Mouse (Mus musculus) embryonic stem cell, embryonic (primary cell): Measurements from ENCODE around the gene Nfu1.
"Not testable (repeated sequence)": the region's sequence is repeated elsewhere in the genome, so short reads cannot be mapped to it uniquely, and the experiment has no call there.

Source experiments
- CTCF ChIA-PET, 4 experiments: fragments of 300-600 bp in 2 of 4; fragments of 350-600 bp in 2 of 4; sonication (Branson Sonifier 250); formaldehyde crosslinking; loops; one replicate each; lab custom pipeline; 2022; ENCODE audit warnings: inconsistent platforms in 2 of 4; lab: Charles Lee
- POLR2A ChIA-PET, 4 experiments: fragments of 300-600 bp in 2 of 4; fragments of 350-600 bp in 2 of 4; sonication (Branson Sonifier 250); formaldehyde crosslinking; loops; one replicate each; lab custom pipeline; 2022; ENCODE audit warnings: antibody characterized with exemption in 4 of 4, inconsistent platforms in 1 of 4; lab: Charles Lee

The Nfu1 gene

DNA sequence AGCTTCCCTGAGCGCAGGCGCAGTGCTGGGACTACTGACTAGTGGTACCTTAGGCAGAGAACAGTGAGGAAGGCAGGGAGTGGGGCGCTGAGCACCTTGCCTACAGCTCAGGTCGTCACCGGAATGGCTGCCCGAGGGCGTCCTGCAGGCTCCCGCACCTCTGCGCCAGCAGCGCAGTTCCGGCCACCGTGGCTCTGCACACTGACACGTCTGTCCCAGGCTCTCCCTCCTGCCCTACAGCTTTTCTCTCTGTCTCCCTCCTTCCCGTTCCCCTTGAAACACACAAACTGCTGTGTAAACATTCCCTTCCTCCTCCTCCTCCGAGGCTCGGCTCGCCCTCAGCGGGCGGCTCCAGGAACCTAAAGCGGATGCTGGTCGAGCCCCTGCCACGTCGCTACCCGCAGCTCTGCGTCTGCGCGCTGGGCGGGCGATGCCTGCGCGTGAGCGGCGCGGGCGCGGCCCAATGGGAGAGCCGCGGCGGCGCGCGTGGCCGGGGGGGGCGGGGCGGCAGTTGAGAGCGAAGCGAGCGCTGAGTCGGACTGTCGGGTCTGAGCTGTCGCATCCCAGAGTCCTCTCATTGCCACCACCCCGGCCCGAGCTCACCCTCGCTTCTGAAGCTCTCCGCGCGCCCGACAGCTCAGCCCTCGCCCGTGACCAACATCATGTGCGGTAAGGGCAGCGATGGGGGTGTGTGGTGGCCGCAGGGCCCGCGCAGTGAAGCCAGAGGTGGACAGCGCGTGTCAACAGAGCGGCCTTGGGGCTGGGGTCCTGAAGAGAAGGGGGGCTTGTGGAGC is 33.5 kb downstream of the Nfu1 start, which contains the start of gene Gfpt1:
Gfpt1 (plus strand) TSS at position 510 of the 794 bp plus-strand sequence.
- CTCF ChIA-PET = interaction anchor here (0.6 to 2.3 kb wide), 11 partner anchors 16 to 471 kb away, joined by 3 to 7 read pairs (median 3); no protein-coding TSS in a partner anchor
- POLR2A ChIA-PET = interaction anchor here (0.6 to 11.9 kb wide), 89 partner anchors 9 to 705 kb away, joined by 3 to 156 read pairs (median 4); partner anchors contain the start of genes Nfu1 (in 3 of the 4), Gmcl1 (in 2 of the 4), Antxr1 (in 1 of the 4) and Aplf (in 1 of the 4)

GRCm38 (mm10) chr6:87043131-87043516 is 34.1 kb downstream of the Nfu1 start:
- POLR2A ChIA-PET = interaction anchor here (0.5 to 11.9 kb wide), 53 partner anchors 9 to 1045 kb away, joined by 3 to 156 read pairs (median 4); partner anchors contain the start of genes Nfu1 (in 3 of the 4), Antxr1 (in 1 of the 4) and Gmcl1 (in 1 of the 4)
- CTCF ChIA-PET = interaction anchor here in 3 of 4 experiments (0.8 to 2.3 kb wide), 6 partner anchors 17 to 95 kb away, joined by 3 to 7 read pairs (median 6); no protein-coding TSS in a partner anchor

DNA sequence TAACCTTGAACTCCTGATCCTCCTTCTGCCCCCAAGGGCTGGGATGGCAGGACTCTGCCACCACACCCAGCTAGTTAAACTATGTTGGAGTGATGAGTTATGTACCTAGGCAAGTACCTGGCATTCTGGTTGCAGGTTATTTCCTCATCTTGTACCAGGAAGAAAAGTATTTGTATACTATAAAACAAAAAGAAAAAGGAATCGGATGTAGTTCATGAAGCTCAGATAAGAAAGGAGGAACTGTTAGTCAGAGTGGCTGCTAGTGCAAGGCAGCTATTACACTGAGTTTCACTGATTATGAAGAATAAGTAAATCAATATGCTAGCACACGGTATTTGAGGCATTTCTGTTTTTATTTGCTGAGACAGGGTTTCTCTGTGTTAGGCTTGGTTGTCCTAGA is 35.9 kb downstream of the Nfu1 start:
- ChIA-PET POLR2A (interaction anchor here (0.6 to 11.9 kb wide), 5 partner anchors 9 to 508 kb away, joined by 3 to 156 read pairs (median 3); no protein-coding TSS in a partner anchor), CTCF (interaction anchor here in 1 of 4 experiments (0.6 to 1.4 kb wide), 2 partner anchors 30 to 42 kb away, joined by 3 to 6 read pairs; no protein-coding TSS in a partner anchor)

DNA sequence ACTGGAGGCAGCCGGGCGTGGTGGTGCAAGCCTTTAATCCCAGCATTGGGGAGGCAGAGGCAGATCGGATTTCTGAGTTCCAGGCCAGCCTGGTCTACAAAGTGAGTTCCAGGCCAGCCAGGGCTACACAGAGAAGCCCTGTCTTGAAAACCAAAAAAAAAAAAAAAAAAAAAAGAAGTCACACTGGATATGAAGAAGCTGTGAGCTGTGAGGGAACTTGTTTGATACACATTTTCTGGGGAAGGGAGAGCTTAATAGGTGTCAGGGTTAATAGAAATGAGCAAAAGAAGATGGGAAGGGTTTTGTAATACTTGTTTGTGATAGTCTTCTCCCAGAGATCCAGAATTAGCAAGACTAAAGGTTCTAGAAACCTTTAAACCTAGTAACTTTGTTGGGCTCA is 36.5 kb downstream of the Nfu1 start:
- CTCF ChIA-PET = interaction anchor here in 1 of 4 experiments (0.6 to 1.4 kb wide), 2 partner anchors 29 to 43 kb away, joined by 3 to 6 read pairs; no protein-coding TSS in a partner anchor
- POLR2A ChIA-PET = interaction anchor here in 3 of 4 experiments (0.6 to 11.9 kb wide), 5 partner anchors 10 to 767 kb away, joined by 3 to 156 read pairs (median 3); partner anchors contain the start of gene Rab43 (in 1 of the 3)

GRCm38 (mm10) chr6:87048712-87049111 is 39.7 kb downstream of the Nfu1 start:
- POLR2A ChIA-PET, CTCF ChIA-PET: not testable (repeated sequence)

GRCm38 (mm10) chr6:87051886-87052425 is 42.9 kb downstream of the Nfu1 start:
- ChIA-PET CTCF (interaction anchor here in 1 of 4 experiments (0.6 kb wide), 1 partner anchor 37 kb away, joined by 3 read pairs; no protein-coding TSS in a partner anchor), POLR2A (interaction anchor here (0.6 to 6.2 kb wide), 10 partner anchors 9 to 1056 kb away, joined by 3 to 46 read pairs (median 4); partner anchors contain the start of gene Gfpt1 (in 4 of the 4))

GRCm38 (mm10) chr6:87054193-87054592 is 45.2 kb downstream of the Nfu1 start:
- ChIA-PET CTCF (no interaction called here), POLR2A (interaction anchor here in 3 of 4 experiments (0.8 to 6.2 kb wide), 6 partner anchors 11 to 32 kb away, joined by 3 to 46 read pairs (median 4); partner anchors contain the start of gene Gfpt1 (in 3 of the 3))

GRCm38 (mm10) chr6:87059754-87060153 is 50.7 kb downstream of the Nfu1 start:
- ChIA-PET CTCF (interaction anchor here in 2 of 4 experiments (0.5 to 1.0 kb wide), 2 partner anchors 42 to 343 kb away, joined by 3 read pairs; no protein-coding TSS in a partner anchor), POLR2A (no interaction called here)

DNA sequence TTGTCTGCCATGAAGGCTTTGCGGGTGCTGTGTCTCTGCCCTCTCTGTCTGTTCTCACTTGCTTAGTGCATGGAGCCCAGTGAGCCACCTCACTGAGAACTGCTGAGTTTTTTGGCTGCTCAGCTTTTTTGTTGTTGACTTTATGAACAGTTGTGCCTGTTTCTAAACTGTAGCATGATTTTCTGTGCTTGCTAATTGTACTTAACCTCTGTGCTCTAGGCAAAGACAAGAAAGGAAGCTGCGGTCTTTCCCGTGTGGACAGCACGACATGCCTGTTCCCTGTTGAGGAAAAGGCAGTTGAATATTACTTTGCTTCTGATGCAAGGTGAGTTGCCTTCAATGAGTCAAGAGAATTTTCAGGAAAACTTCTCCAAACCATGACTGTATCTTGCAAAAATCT is 54.5 kb downstream of the Nfu1 start:
- POLR2A ChIA-PET = interaction anchor here in 1 of 4 experiments (0.7 kb wide), 1 partner anchor 48 kb away, joined by 3 read pairs; no protein-coding TSS in a partner anchor
- CTCF ChIA-PET = no interaction called here

GRCm38 (mm10) chr6:87068209-87068608 is 59.2 kb downstream of the Nfu1 start:
- ChIA-PET POLR2A (no interaction called here), CTCF (interaction anchor here in 1 of 4 experiments (0.6 kb wide), 1 partner anchor 166 kb away, joined by 3 read pairs; no protein-coding TSS in a partner anchor)

DNA sequence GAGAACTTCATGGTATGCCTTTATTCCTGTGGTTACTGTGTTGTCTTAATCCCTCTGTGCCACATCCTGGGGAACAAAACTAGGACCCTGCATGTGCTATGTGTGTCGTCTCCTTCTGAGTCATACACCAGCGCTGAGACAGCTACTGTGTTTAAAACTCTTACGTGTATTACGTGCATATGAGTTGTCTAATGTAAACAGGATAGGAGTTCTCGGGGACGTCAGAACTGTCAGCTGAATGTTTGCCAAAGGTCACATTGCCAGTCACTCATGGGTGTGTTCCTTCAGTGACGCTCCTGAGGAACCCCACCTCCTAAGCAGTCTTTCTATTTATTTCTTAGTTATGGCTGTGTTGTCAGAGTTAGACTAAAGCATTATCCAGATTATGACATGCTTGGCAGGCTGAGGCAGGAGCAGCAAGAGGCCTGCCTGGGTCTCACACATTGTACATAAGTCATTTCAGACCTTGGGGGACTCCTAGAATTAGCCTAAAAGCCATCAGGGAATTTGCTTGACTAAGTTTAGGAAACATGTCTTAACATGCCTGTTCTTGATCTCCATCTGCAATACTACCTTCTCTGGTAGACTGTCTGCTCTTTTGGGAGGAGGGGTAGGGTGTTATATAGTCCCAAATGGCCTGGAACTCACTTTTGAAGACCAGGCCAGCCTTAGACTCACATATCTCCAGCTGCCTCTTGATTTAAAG is 60.3 kb downstream of the Nfu1 start:
- POLR2A ChIA-PET = interaction anchor here in 2 of 4 experiments (0.6 to 0.7 kb wide), 2 partner anchors 49 to 673 kb away, joined by 3 read pairs; no protein-coding TSS in a partner anchor
- CTCF ChIA-PET = no interaction called here

- POLR2A ChIA-PET = no interaction called here
- CTCF ChIA-PET = no interaction called here
Observed at GRCm38 (mm10) chr6:87070641-87071040, 61.6 kb downstream of the Nfu1 start.

DNA sequence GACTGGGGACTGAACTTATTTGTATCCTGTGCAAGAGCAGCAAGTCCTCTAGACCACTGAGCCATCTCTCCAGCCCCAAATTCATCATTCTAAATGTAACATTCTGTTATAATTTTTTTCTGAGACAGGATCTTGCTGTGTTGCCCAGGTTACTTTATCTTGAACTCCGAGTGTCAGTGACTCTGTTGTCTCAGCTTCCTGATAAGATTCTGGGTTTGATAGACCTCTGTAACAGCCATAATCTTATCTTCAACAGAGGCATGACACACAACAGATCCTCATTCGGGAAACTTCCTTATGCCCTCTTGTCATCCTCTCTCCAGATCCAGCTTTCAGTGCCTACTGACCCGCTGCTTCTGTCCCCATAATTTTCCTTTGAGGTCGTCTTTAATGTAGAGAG is 63.7 kb downstream of the Nfu1 start:
- CTCF ChIA-PET = no interaction called here

DNA sequence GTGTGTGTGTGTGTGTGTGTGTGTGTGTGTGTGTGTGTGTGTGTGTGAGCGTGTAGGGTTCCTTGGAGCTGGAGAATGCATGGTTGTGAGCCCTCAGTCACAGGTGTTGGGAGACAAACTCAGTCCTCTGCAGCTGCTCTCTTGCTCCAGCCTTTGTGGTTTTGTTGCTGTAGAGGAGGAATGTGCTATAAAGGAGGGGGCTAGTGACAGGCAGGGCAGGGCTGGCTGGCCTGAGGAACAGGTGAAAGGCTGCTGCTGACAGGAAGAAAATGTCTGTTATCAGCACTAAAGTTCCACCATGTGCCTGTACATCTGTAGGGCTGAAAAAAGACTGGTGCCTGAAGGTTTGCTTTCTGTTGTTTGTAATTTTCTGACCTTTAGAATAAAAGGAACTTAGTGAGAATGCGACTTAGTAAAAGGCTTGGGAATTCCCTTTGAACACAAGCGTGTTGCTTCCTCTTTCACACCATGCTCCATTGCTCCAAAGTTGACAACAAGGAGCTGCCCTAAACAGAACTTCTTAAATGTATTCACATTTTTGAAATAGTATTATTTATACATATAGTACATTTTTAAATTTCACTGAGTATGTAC is 66.2 kb downstream of the Nfu1 start:
- POLR2A ChIA-PET = interaction anchor here in 1 of 4 experiments (0.7 kb wide), 1 partner anchor 19 kb away, joined by 3 read pairs; no protein-coding TSS in a partner anchor
- CTCF ChIA-PET = interaction anchor here in 1 of 4 experiments (0.7 kb wide), 1 partner anchor 30 kb away, joined by 6 read pairs; no protein-coding TSS in a partner anchor

More for the DNA sequence above, 63.7 kb downstream of the Nfu1 start:
- POLR2A ChIA-PET = no interaction called here
